Mouse (Mus musculus) liver, embryonic 14.5 days (tissue): ENCODE data around the gene Ces1f. TPM values are rescaled to one million over a fixed set of nuclear protein-coding genes. Genes with fewer than 3 reads are reported as not detected.

ENCODE experiments used
- ATAC-seq: fragments of 200-750 bp; cut with Nextera tagmentation; 2 replicates; pipeline ENCODE4 v1.8.0; 2017; ENCODE audit warnings: moderate number of reproducible peaks, mild to moderate bottlenecking, moderate library complexity; ENCODE audit not compliant: insufficient read depth
- DNase-seq, 3 experiments: peaks; one replicate each; pipeline ENCODE4 v3.0.0-alpha.2; 2012 to 2013; ENCODE audit warnings: low read depth in 3 of 3, low spot score in 3 of 3
- H3K27ac ChIP-seq: fragments of 300-500 bp; sonication (generic); 2 replicates; pipeline ENCODE4 v1.5.1; 2014; ENCODE audit warnings: moderate library complexity, mild to moderate bottlenecking, control low read depth, inconsistent platforms
- H3K27me3 ChIP-seq: fragments of 300-500 bp; sonication (generic); 2 replicates; pipeline ENCODE4 v1.6.1; 2014; ENCODE audit warnings: mild to moderate bottlenecking, low read length, moderate library complexity; ENCODE audit not compliant: control insufficient read depth, insufficient read depth
- H3K36me3 ChIP-seq: fragments of 300-500 bp; sonication (generic); replicated peaks from 2 replicates; pipeline ENCODE4 v1.6.1; 2014; ENCODE audit warnings: low read depth; ENCODE audit not compliant: control insufficient read depth, insufficient read depth
- H3K4me1 ChIP-seq, 2 experiments: fragments of 200-500 bp in 1 of 2; fragments of 300-500 bp in 1 of 2; sonication (generic) in 1 of 2; replicated peaks; 2 replicates each; pipeline ENCODE4 v1.6.1; 2012 to 2014; ENCODE audit warnings: antibody characterized with exemption in 1 of 2, inconsistent platforms in 1 of 2, low read length in 1 of 2; ENCODE audit not compliant: control insufficient read depth in 2 of 2, insufficient read depth in 2 of 2
- H3K4me2 ChIP-seq: fragments of 300-500 bp; sonication (generic); 2 replicates; pipeline ENCODE4 v1.6.1; 2014; ENCODE audit warnings: low read depth, mild to moderate bottlenecking, control low read depth, moderate library complexity
- H3K4me3 ChIP-seq, 2 experiments: fragments of 200-500 bp in 1 of 2; fragments of 300-500 bp in 1 of 2; sonication (generic) in 1 of 2; 2 replicates each; pipeline ENCODE4 v1.5.1; 2012 to 2014; ENCODE audit warnings: low read depth in 2 of 2, low read length in 2 of 2, mild to moderate bottlenecking in 2 of 2, control low read depth in 1 of 2, inconsistent platforms in 1 of 2, moderate library complexity in 1 of 2; ENCODE audit not compliant: insufficient read depth in 1 of 2
- H3K9ac ChIP-seq: fragments of 300-500 bp; sonication (generic); replicated peaks from 2 replicates; pipeline ENCODE4 v1.6.1; 2014; ENCODE audit warnings: mild to moderate bottlenecking, control low read depth, moderate library complexity
- H3K9me3 ChIP-seq: fragments of 300-500 bp; sonication (generic); 2 replicates; pipeline ENCODE4 v1.6.1; 2016; ENCODE audit warnings: low read length, mixed read lengths; ENCODE audit not compliant: control insufficient read depth
- CTCF ChIP-seq: IDR thresholded peaks from 2 replicates; pipeline ENCODE4 v1.5.1; 2016; ENCODE audit warnings: antibody characterized with exemption, low read depth, control low read depth
- EP300 ChIP-seq: IDR thresholded peaks from 2 replicates; pipeline ENCODE4 v1.6.1; 2016; ENCODE audit warnings: antibody characterized with exemption, low read depth
- WGBS: fragments of 180-500 bp; shearing (Covaris S2); extraction: QIAGEN DNeasy Blood & Tissue Kit; methylation state at CpG from one replicate; pipeline ENCODE4 v1.1.7; 2014; ENCODE audit not compliant: insufficient replicate concordance; 5-methylcytosine and 5-hydroxymethylcytosine counted together
- polyA plus RNA-seq, 2 experiments: library from polyadenylated mRNA; depleted of rRNA in 1 of 2; stranded (reverse) in 1 of 2; unstranded in 1 of 2; fragments of >200 nt; fragmentation: Nextera tagmentation in 1 of 2; extraction: Ambion mirVana in 1 of 2; gene quantifications; 2 replicates each; pipeline versions ENCODE4 v1.2.1 to v1.2.3; 2012 to 2014

Ces1f gene
- polyA plus RNA-seq, 2 experiments: 0.18 to 0.38 TPM

GRCm38 (mm10) chr8:93217867-93218266 is 61.7 kb downstream of the Ces1f start:
- no peaks in the 10 kb centered on the region for H3K4me1 ChIP-seq
- H3K27ac ChIP-seq: no peak overlapping the region
- H3K27me3 ChIP-seq: no peaks in the 10 kb centered on the region
- 54% methylated on average over 4 of the region's 4 CpGs for WGBS
- DNase-seq (no peak), ATAC-seq (no peak)
- no peak overlapping the region for H3K9ac ChIP-seq
- no peak overlapping the region for H3K4me3 ChIP-seq
- no peak overlapping the region for H3K4me2 ChIP-seq
- H3K9me3 ChIP-seq: no peaks in the 10 kb centered on the region
- no peak for TF ChIP-seq EP300
- 0 out of 2 replicates have a peak, but pooled peaks have one; percentile 4 for TF ChIP-seq CTCF
- no peaks in the 10 kb centered on the region for H3K36me3 ChIP-seq

GRCm38 (mm10) chr8:93217375-93217774 is 62.2 kb downstream of the Ces1f start:
- no peaks in the 10 kb centered on the region for H3K36me3 ChIP-seq
- no peak overlapping the region for H3K4me3 ChIP-seq
- H3K9me3 ChIP-seq: no peaks in the 10 kb centered on the region
- H3K4me1 ChIP-seq: no peaks in the 10 kb centered on the region
- no peak for DNase-seq
- WGBS: 36% methylated on average over 1 of the region's 1 CpGs
- no peaks in the 10 kb centered on the region for H3K27me3 ChIP-seq
- ATAC-seq: no peak
- no peak overlapping the region for H3K4me2 ChIP-seq
- H3K9ac ChIP-seq: no peak overlapping the region
- H3K27ac ChIP-seq: no peak overlapping the region
- TF ChIP-seq CTCF: no peak

GRCm38 (mm10) chr8:93211091-93211490 is 68.5 kb downstream of the Ces1f start:
- TF ChIP-seq CTCF (no peak), EP300 (no peak)
- Histone ChIP-seq H3K27me3 (no peaks in the 10 kb centered on the region), H3K27ac (no peak overlapping the region), H3K4me1 (no peaks in the 10 kb centered on the region), H3K36me3 (no peaks in the 10 kb centered on the region), H3K4me2 (no peak overlapping the region), H3K4me3 (no peak overlapping the region), H3K9ac (no peak overlapping the region), H3K9me3 (no peaks in the 10 kb centered on the region)
- DNase-seq (no peak), ATAC-seq (no peak)

Other genes with a start within 250 kb of the Ces1f start
- gene Ces1a, start 231.6 kb downstream of the Ces1f start, polyA plus RNA-seq (2012; rRNA removed): not detected in 2 replicates
- not detected in 2 replicates for gene Ces1a, start 231.6 kb downstream of the Ces1f start, polyA plus RNA-seq (2014; fragmentation: Nextera tagmentation; extraction: Ambion mirVana)
- gene Ces1b, start 199.7 kb downstream of the Ces1f start, polyA plus RNA-seq (2012; rRNA removed): not detected in 2 replicates
- gene Ces1b, start 199.7 kb downstream of the Ces1f start, polyA plus RNA-seq (2014; fragmentation: Nextera tagmentation; extraction: Ambion mirVana): not detected in 2 replicates
- 0.96 and 2.0 TPM in 2 replicates for gene Ces1c, start 148.5 kb downstream of the Ces1f start, polyA plus RNA-seq (2012; rRNA removed)
- 2.1 TPM in 2 replicates for gene Ces1c, start 148.5 kb downstream of the Ces1f start, polyA plus RNA-seq (2014; fragmentation: Nextera tagmentation; extraction: Ambion mirVana)
- 8.9 and 18.9 TPM in 2 replicates for gene Ces1d, start 81.9 kb downstream of the Ces1f start, polyA plus RNA-seq (2012; rRNA removed)
- gene Ces1d, start 81.9 kb downstream of the Ces1f start, polyA plus RNA-seq (2014; fragmentation: Nextera tagmentation; extraction: Ambion mirVana): 10.0 and 12.8 TPM in 2 replicates
- 1.7 and 1.9 TPM in 2 replicates for gene Ces1e, start 50.1 kb downstream of the Ces1f start, polyA plus RNA-seq (2012; rRNA removed)
- 1.4 TPM in 2 replicates for gene Ces1e, start 50.1 kb downstream of the Ces1f start, polyA plus RNA-seq (2014; fragmentation: Nextera tagmentation; extraction: Ambion mirVana)
- gene Ces1g, start 57.6 kb upstream of the Ces1f start, polyA plus RNA-seq (2012; rRNA removed): 1.1 and 1.7 TPM in 2 replicates
- 0.83 and 1.2 TPM in 2 replicates for gene Ces1g, start 57.6 kb upstream of the Ces1f start, polyA plus RNA-seq (2014; fragmentation: Nextera tagmentation; extraction: Ambion mirVana)
- not detected in 2 replicates for gene Ces1h, start 100.0 kb upstream of the Ces1f start, polyA plus RNA-seq (2012; rRNA removed)
- gene Ces1h, start 100.0 kb upstream of the Ces1f start, polyA plus RNA-seq (2014; fragmentation: Nextera tagmentation; extraction: Ambion mirVana): not detected in 2 replicates